Mouse (Mus musculus) forebrain, embryonic 13.5 days (tissue): ENCODE data around the gene Pde4d. TPM values are rescaled to one million over a fixed set of nuclear protein-coding genes. Genes with fewer than 3 reads are reported as not detected.
A peak's percentile ranks its signal among the peaks of the same experiment; 100 is the strongest.

Experiments used
- ATAC-seq: fragments of 200-750 bp; cut with Nextera tagmentation; 2 replicates; pipeline ENCODE4 v1.8.0; 2017
- H3K27ac ChIP-seq: fragments of 300-500 bp; sonication (generic); 2 replicates; pipeline ENCODE4 v1.5.1; 2015; ENCODE audit warnings: inconsistent platforms, mild to moderate bottlenecking, moderate library complexity
- H3K27me3 ChIP-seq: fragments of 300-500 bp; sonication (generic); 2 replicates; pipeline ENCODE4 v1.6.1; 2015; ENCODE audit warnings: mild to moderate bottlenecking, inconsistent platforms
- H3K36me3 ChIP-seq: fragments of 300-500 bp; sonication (generic); 2 replicates; pipeline ENCODE4 v1.6.1; 2015; ENCODE audit warnings: mild to moderate bottlenecking, inconsistent platforms; ENCODE audit not compliant: poor library complexity, severe bottlenecking
- H3K4me1 ChIP-seq: fragments of 300-500 bp; sonication (generic); 2 replicates; pipeline ENCODE4 v1.6.1; 2015; ENCODE audit warnings: inconsistent platforms
- H3K4me2 ChIP-seq: fragments of 300-500 bp; sonication (generic); 2 replicates; pipeline ENCODE4 v1.6.1; 2015; ENCODE audit warnings: inconsistent platforms, mild to moderate bottlenecking, moderate library complexity
- H3K4me3 ChIP-seq: fragments of 300-500 bp; sonication (generic); 2 replicates; pipeline ENCODE4 v1.5.1; 2015; ENCODE audit warnings: mild to moderate bottlenecking, inconsistent platforms
- H3K9ac ChIP-seq: fragments of 300-500 bp; sonication (generic); 2 replicates; pipeline ENCODE4 v1.6.1; 2015; ENCODE audit warnings: mild to moderate bottlenecking, inconsistent platforms
- H3K9me3 ChIP-seq: fragments of 300-500 bp; sonication (generic); replicated peaks from 2 replicates; pipeline ENCODE4 v1.6.1; 2016; ENCODE audit warnings: inconsistent platforms
- WGBS: fragments of 180-500 bp; shearing (Covaris S2); methylation state at CpG from one replicate; pipeline ENCODE4 v1.1.7; 2015; 5-methylcytosine and 5-hydroxymethylcytosine counted together
- polyA plus RNA-seq: library from polyadenylated mRNA; unstranded; fragments of >200 nt; fragmentation: Nextera tagmentation; extraction: Ambion mirVana; gene quantifications from 2 replicates; pipeline ENCODE4 v1.2.1, GENCODE M21; 2015

The Pde4d gene
- polyA plus RNA-seq, 1 experiment from 2014 or later, result 11.9 TPM

GRCm38 (mm10) chr13:109287465-109287864 is 837.7 kb downstream of the Pde4d start:
- Histone ChIP-seq H3K4me2 (no peak overlapping the region), H3K4me1 (no peaks in the 10 kb centered on the region), H3K9me3 (no peaks in the 10 kb centered on the region), H3K4me3 (no peak overlapping the region), H3K27me3 (no peaks in the 10 kb centered on the region), H3K27ac (no peak overlapping the region), H3K36me3 (no peaks in the 10 kb centered on the region), H3K9ac (no peak overlapping the region)
- no peak for ATAC-seq
- 96% methylated on average over 6 of the region's 6 CpGs for WGBS

- no peaks in the 10 kb centered on the region for H3K9me3 ChIP-seq
- no peak overlapping the region for H3K9ac ChIP-seq
- H3K4me2 ChIP-seq, result no peak overlapping the region
- ATAC-seq, result no peak
- H3K36me3 ChIP-seq, result no peaks in the 10 kb centered on the region
- H3K4me3 ChIP-seq, result no peak overlapping the region
- 51% methylated on average over 4 of the region's 4 CpGs for WGBS
- no peaks in the 10 kb centered on the region for H3K4me1 ChIP-seq
- H3K27me3 ChIP-seq, result no peaks in the 10 kb centered on the region
- H3K27ac ChIP-seq, result no peak overlapping the region
Measured at GRCm38 (mm10) chr13:109290922-109291321, 841.2 kb downstream of the Pde4d start.

- H3K4me2 ChIP-seq, result no peak overlapping the region
- no peaks in the 10 kb centered on the region for H3K36me3 ChIP-seq
- no peak overlapping the region for H3K4me3 ChIP-seq
- no peak overlapping the region for H3K27ac ChIP-seq
- H3K9ac ChIP-seq, result no peak overlapping the region
- no peak for ATAC-seq
- no peaks in the 10 kb centered on the region for H3K9me3 ChIP-seq
- no peaks in the 10 kb centered on the region for H3K27me3 ChIP-seq
- H3K4me1 ChIP-seq, result no peaks in the 10 kb centered on the region
Measured at GRCm38 (mm10) chr13:109293011-109293410, 843.3 kb downstream of the Pde4d start.

- no peaks in the 10 kb centered on the region for H3K4me1 ChIP-seq
- H3K9me3 ChIP-seq, result no peaks in the 10 kb centered on the region
- no peak overlapping the region for H3K4me2 ChIP-seq
- H3K4me3 ChIP-seq, result no peak overlapping the region
- no peak for ATAC-seq
- H3K36me3 ChIP-seq, result no peaks in the 10 kb centered on the region
- H3K27me3 ChIP-seq, result no peaks in the 10 kb centered on the region
- no peak overlapping the region for H3K27ac ChIP-seq
- 43% methylated on average over 3 of the region's 3 CpGs for WGBS
- H3K9ac ChIP-seq, result no peak overlapping the region
Measured at GRCm38 (mm10) chr13:109296347-109297037, 846.7 kb downstream of the Pde4d start.

- 89% methylated on average over 7 of the region's 7 CpGs for WGBS
- ATAC-seq, result no peak
- no peak overlapping the region for H3K27ac ChIP-seq
- H3K9me3 ChIP-seq, result no peaks in the 10 kb centered on the region
- no peaks in the 10 kb centered on the region for H3K27me3 ChIP-seq
- H3K36me3 ChIP-seq, result no peaks in the 10 kb centered on the region
- H3K9ac ChIP-seq, result no peak overlapping the region
- H3K4me1 ChIP-seq, result no peaks in the 10 kb centered on the region
- H3K4me3 ChIP-seq, result no peak overlapping the region
- no peak overlapping the region for H3K4me2 ChIP-seq
Measured at GRCm38 (mm10) chr13:109298852-109299251, 849.1 kb downstream of the Pde4d start.

GRCm38 (mm10) chr13:109299511-109300250 is 849.9 kb downstream of the Pde4d start:
- Histone ChIP-seq H3K27me3 (no peaks in the 10 kb centered on the region), H3K36me3 (no peaks in the 10 kb centered on the region), H3K27ac (no peak overlapping the region), H3K4me3 (no peak overlapping the region), H3K9me3 (no peaks in the 10 kb centered on the region), H3K4me2 (no peak overlapping the region), H3K4me1 (no peaks in the 10 kb centered on the region), H3K9ac (no peak overlapping the region)
- 91% methylated on average over 12 of the region's 12 CpGs for WGBS
- ATAC-seq, result no peak

- no peak overlapping the region for H3K4me3 ChIP-seq
- ATAC-seq, result peak; percentile 83
- no peaks in the 10 kb centered on the region for H3K4me1 ChIP-seq
- peak overlapping the region; percentile 7; the same call in 1 of the 2 replicates for H3K4me2 ChIP-seq
- no peaks in the 10 kb centered on the region for H3K9me3 ChIP-seq
- H3K36me3 ChIP-seq, result no peaks in the 10 kb centered on the region
- no peak overlapping the region for H3K27ac ChIP-seq
- WGBS, result 31% methylated on average over 7 of the region's 7 CpGs
- H3K27me3 ChIP-seq, result no peaks in the 10 kb centered on the region
- no peak overlapping the region for H3K9ac ChIP-seq
Measured at GRCm38 (mm10) chr13:109312542-109312941, 862.8 kb downstream of the Pde4d start.

- Histone ChIP-seq H3K4me2 (no peak overlapping the region), H3K4me3 (no peak overlapping the region), H3K27ac (no peak overlapping the region), H3K27me3 (no peaks in the 10 kb centered on the region), H3K9me3 (no peaks in the 10 kb centered on the region), H3K9ac (no peak overlapping the region), H3K4me1 (no peaks in the 10 kb centered on the region), H3K36me3 (no peaks in the 10 kb centered on the region)
- no peak for ATAC-seq
- WGBS, result 69% methylated on average over 9 of the region's 9 CpGs
Measured at GRCm38 (mm10) chr13:109315608-109316007, 865.9 kb downstream of the Pde4d start.

GRCm38 (mm10) chr13:109317644-109318043 is 867.9 kb downstream of the Pde4d start:
- no peaks in the 10 kb centered on the region for H3K27me3 ChIP-seq
- no peaks in the 10 kb centered on the region for H3K4me1 ChIP-seq
- no peak for ATAC-seq
- no peak overlapping the region for H3K4me2 ChIP-seq
- 96% methylated on average over 2 of the region's 2 CpGs for WGBS
- H3K36me3 ChIP-seq, result no peaks in the 10 kb centered on the region
- H3K27ac ChIP-seq, result no peak overlapping the region
- H3K9ac ChIP-seq, result no peak overlapping the region
- H3K4me3 ChIP-seq, result no peak overlapping the region
- H3K9me3 ChIP-seq, result no peaks in the 10 kb centered on the region

- Histone ChIP-seq H3K9ac (no peak overlapping the region), H3K27ac (no peak overlapping the region), H3K36me3 (no peaks in the 10 kb centered on the region), H3K4me1 (no peaks in the 10 kb centered on the region), H3K4me3 (no peak overlapping the region), H3K4me2 (no peak overlapping the region), H3K27me3 (no peaks in the 10 kb centered on the region), H3K9me3 (no peaks in the 10 kb centered on the region)
- 73% methylated on average over 3 of the region's 3 CpGs for WGBS
- ATAC-seq, result no peak
Measured at GRCm38 (mm10) chr13:109318434-109318998, 868.8 kb downstream of the Pde4d start.

- no peak for ATAC-seq
- Histone ChIP-seq H3K4me1 (no peaks in the 10 kb centered on the region), H3K4me2 (no peak overlapping the region), H3K4me3 (no peak overlapping the region), H3K9me3 (no peaks in the 10 kb centered on the region), H3K27ac (no peak overlapping the region), H3K9ac (no peak overlapping the region), H3K36me3 (no peaks in the 10 kb centered on the region), H3K27me3 (no peaks in the 10 kb centered on the region)
- WGBS, result 88% methylated on average over 5 of the region's 5 CpGs
Measured at GRCm38 (mm10) chr13:109326061-109326460, 876.3 kb downstream of the Pde4d start.

GRCm38 (mm10) chr13:109331563-109331962 is 881.8 kb downstream of the Pde4d start:
- no peaks in the 10 kb centered on the region for H3K36me3 ChIP-seq

More at GRCm38 (mm10) chr13:109331563-109331962, 881.8 kb downstream of the Pde4d start:
- Histone ChIP-seq H3K27ac (no peak overlapping the region), H3K27me3 (no peaks in the 10 kb centered on the region), H3K9me3 (no peaks in the 10 kb centered on the region), H3K4me1 (no peaks in the 10 kb centered on the region), H3K4me3 (no peak overlapping the region), H3K4me2 (no peak overlapping the region), H3K9ac (no peak overlapping the region)
- WGBS, result 66% methylated on average over 1 of the region's 1 CpGs
- no peak for ATAC-seq
